Mouse (Mus musculus) liver, embryonic 15.5 days (tissue): Measurements from ENCODE around the gene 4930523C07Rik. TPM values are rescaled to one million over a fixed set of nuclear protein-coding genes. Genes with fewer than 3 reads are reported as not detected.
A peak's percentile ranks its signal among the peaks of the same experiment; 100 is the strongest.

Source experiments
- ATAC-seq: fragments of 200-750 bp; cut with Nextera tagmentation; 2 replicates; pipeline ENCODE4 v1.8.0; 2017; ENCODE audit warnings: moderate number of reproducible peaks, mild to moderate bottlenecking, moderate library complexity; ENCODE audit not compliant: insufficient read depth
- H3K27ac ChIP-seq: fragments of 300-500 bp; sonication (generic); replicated peaks from 2 replicates; pipeline ENCODE4 v1.5.1; 2015; ENCODE audit warnings: mild to moderate bottlenecking, inconsistent platforms
- H3K27me3 ChIP-seq: fragments of 300-500 bp; sonication (generic); 2 replicates; pipeline ENCODE4 v1.6.1; 2015; ENCODE audit warnings: mild to moderate bottlenecking, inconsistent platforms
- H3K36me3 ChIP-seq: fragments of 300-500 bp; sonication (generic); replicated peaks from 2 replicates; pipeline ENCODE4 v1.6.1; 2015; ENCODE audit warnings: moderate library complexity, mild to moderate bottlenecking, inconsistent platforms
- H3K4me1 ChIP-seq: fragments of 300-500 bp; sonication (generic); replicated peaks from 2 replicates; pipeline ENCODE4 v1.6.1; 2015; ENCODE audit warnings: inconsistent platforms
- H3K4me2 ChIP-seq: fragments of 300-500 bp; sonication (generic); 2 replicates; pipeline ENCODE4 v1.6.1; 2015; ENCODE audit warnings: moderate library complexity, mild to moderate bottlenecking, inconsistent platforms
- H3K4me3 ChIP-seq: fragments of 300-500 bp; sonication (generic); replicated peaks from 2 replicates; pipeline ENCODE4 v1.5.1; 2015; ENCODE audit warnings: mild to moderate bottlenecking, inconsistent platforms
- H3K9ac ChIP-seq: fragments of 300-500 bp; sonication (generic); 2 replicates; pipeline ENCODE4 v1.6.1; 2015; ENCODE audit warnings: moderate library complexity, mild to moderate bottlenecking, inconsistent platforms
- H3K9me3 ChIP-seq: fragments of 300-500 bp; sonication (generic); replicated peaks from 2 replicates; pipeline ENCODE4 v1.6.1; 2016; ENCODE audit warnings: inconsistent platforms
- WGBS: fragments of 180-500 bp; shearing (Covaris S2); methylation state at CpG from one replicate; pipeline ENCODE4 v1.1.7; 2015; ENCODE audit warnings: mixed read lengths; ENCODE audit not compliant: insufficient replicate concordance; 5-methylcytosine and 5-hydroxymethylcytosine counted together
- polyA plus RNA-seq: library from polyadenylated mRNA; unstranded; fragments of >200 nt; fragmentation: Nextera tagmentation; extraction: Ambion mirVana; gene quantifications from 2 replicates; pipeline ENCODE4 v1.2.1, GENCODE M21; 2015

The 4930523C07Rik gene
- polyA plus RNA-seq, 1 experiment from 2014 or later = 24.9 TPM

GRCm38 (mm10) chr1:160046786-160047185 is 2.6 kb downstream of the 4930523C07Rik start:
- no peak for ATAC-seq
- peak overlapping the region; percentile 83 for H3K4me2 ChIP-seq
- no peaks in the 10 kb centered on the region for H3K9me3 ChIP-seq
- H3K4me3 ChIP-seq = peak overlapping the region; percentile 67
- H3K4me1 ChIP-seq = peaks cover 82% of the 10 kb centered on the region
- H3K36me3 ChIP-seq = no peaks in the 10 kb centered on the region; the same call in 1 of the 2 replicates
- no peaks in the 10 kb centered on the region for H3K27me3 ChIP-seq
- H3K9ac ChIP-seq = peak overlapping the region; percentile 25; the same call in 1 of the 2 replicates
- WGBS = 68% methylated on average over 4 of the region's 4 CpGs
- H3K27ac ChIP-seq = 0 out of 2 replicates have a peak overlapping the region, but pooled peaks have one; percentile 7

- H3K4me1 ChIP-seq = peaks cover 85% of the 10 kb centered on the region
- no peak overlapping the region for H3K9ac ChIP-seq
- no peak overlapping the region for H3K4me3 ChIP-seq
- no peak for ATAC-seq
- H3K27me3 ChIP-seq = no peaks in the 10 kb centered on the region
- H3K9me3 ChIP-seq = no peaks in the 10 kb centered on the region
- no peaks in the 10 kb centered on the region; the same call in 1 of the 2 replicates for H3K36me3 ChIP-seq
- H3K27ac ChIP-seq = peak overlapping the region; percentile 31; the same call in 1 of the 2 replicates
- peak overlapping the region; percentile 83 for H3K4me2 ChIP-seq
- 70% methylated on average over 7 of the region's 7 CpGs for WGBS
These were observed 3.3 kb downstream of the 4930523C07Rik start for GRCm38 (mm10) chr1:160047481-160047931.

GRCm38 (mm10) chr1:160049131-160049880 is 5.1 kb downstream of the 4930523C07Rik start:
- peaks cover 87% of the 10 kb centered on the region for H3K4me1 ChIP-seq
- no peak overlapping the region; the same call in 1 of the 2 replicates for H3K9ac ChIP-seq
- H3K4me2 ChIP-seq = peak overlapping the region; percentile 55
- 0 out of 2 replicates have a peak overlapping the region, but pooled peaks have one; percentile 17 for H3K4me3 ChIP-seq
- WGBS = 41% methylated on average over 5 of the region's 5 CpGs
- H3K9me3 ChIP-seq = no peaks in the 10 kb centered on the region
- H3K36me3 ChIP-seq = no peaks in the 10 kb centered on the region; the same call in 1 of the 2 replicates
- peak; percentile 23; the same call in 1 of the 2 replicates for ATAC-seq
- peak overlapping the region; percentile 66 for H3K27ac ChIP-seq
- H3K27me3 ChIP-seq = no peaks in the 10 kb centered on the region

GRCm38 (mm10) chr1:160050898-160051297 is 6.7 kb downstream of the 4930523C07Rik start:
- H3K4me1 ChIP-seq = peaks cover 85% of the 10 kb centered on the region
- 81% methylated on average over 6 of the region's 6 CpGs for WGBS
- no peak overlapping the region for H3K9ac ChIP-seq
- H3K27ac ChIP-seq = 0 out of 2 replicates have a peak overlapping the region, but pooled peaks have one; percentile 25
- no peaks in the 10 kb centered on the region; the same call in 1 of the 2 replicates for H3K36me3 ChIP-seq
- no peaks in the 10 kb centered on the region for H3K9me3 ChIP-seq
- no peak overlapping the region for H3K4me3 ChIP-seq
- no peaks in the 10 kb centered on the region for H3K27me3 ChIP-seq
- ATAC-seq = no peak
- H3K4me2 ChIP-seq = no peak overlapping the region

GRCm38 (mm10) chr1:160052556-160053315 is 8.6 kb downstream of the 4930523C07Rik start:
- peak; percentile 22; the same call in 1 of the 2 replicates for ATAC-seq
- Histone ChIP-seq H3K4me3 (no peak overlapping the region), H3K4me2 (no peak overlapping the region; the same call in 1 of the 2 replicates), H3K4me1 (peaks cover 81% of the 10 kb centered on the region), H3K27ac (peak overlapping the region; percentile 53; the same call in 1 of the 2 replicates), H3K9ac (no peak overlapping the region), H3K9me3 (no peaks in the 10 kb centered on the region), H3K27me3 (no peaks in the 10 kb centered on the region), H3K36me3 (no peaks in the 10 kb centered on the region; the same call in 1 of the 2 replicates)
- WGBS = 76% methylated on average over 2 of the region's 2 CpGs

GRCm38 (mm10) chr1:160053510-160054305 is 9.5 kb downstream of the 4930523C07Rik start:
- H3K4me1 ChIP-seq = peaks cover 81% of the 10 kb centered on the region
- no peaks in the 10 kb centered on the region for H3K9me3 ChIP-seq
- H3K9ac ChIP-seq = no peak overlapping the region
- H3K36me3 ChIP-seq = no peaks in the 10 kb centered on the region; the same call in 1 of the 2 replicates
- peak; percentile 81 for ATAC-seq
- peak overlapping the region; percentile 24; the same call in 1 of the 2 replicates for H3K27ac ChIP-seq
- no peaks in the 10 kb centered on the region for H3K27me3 ChIP-seq
- H3K4me2 ChIP-seq = peak overlapping the region; percentile 16; the same call in 1 of the 2 replicates
- WGBS = 54% methylated on average over 5 of the region's 5 CpGs
- H3K4me3 ChIP-seq = no peak overlapping the region

GRCm38 (mm10) chr1:160054366-160055078 is 10.3 kb downstream of the 4930523C07Rik start:
- no peak overlapping the region for H3K4me3 ChIP-seq
- H3K4me2 ChIP-seq = no peak overlapping the region
- no peaks in the 10 kb centered on the region; the same call in 1 of the 2 replicates for H3K36me3 ChIP-seq
- H3K9ac ChIP-seq = no peak overlapping the region
- peak overlapping the region; percentile 24; the same call in 1 of the 2 replicates for H3K27ac ChIP-seq
- H3K9me3 ChIP-seq = no peaks in the 10 kb centered on the region
- H3K27me3 ChIP-seq = no peaks in the 10 kb centered on the region
- 30% methylated on average over 5 of the region's 5 CpGs for WGBS
- H3K4me1 ChIP-seq = peaks cover 80% of the 10 kb centered on the region
- no peak for ATAC-seq

- Histone ChIP-seq H3K4me3 (no peak overlapping the region), H3K4me2 (no peak overlapping the region), H3K27ac (no peak overlapping the region), H3K9me3 (no peaks in the 10 kb centered on the region), H3K4me1 (peaks cover 83% of the 10 kb centered on the region), H3K36me3 (no peaks in the 10 kb centered on the region), H3K27me3 (no peaks in the 10 kb centered on the region), H3K9ac (no peak overlapping the region)
- 75% methylated on average over 3 of the region's 3 CpGs for WGBS
- ATAC-seq = no peak
These were observed 13.5 kb downstream of the 4930523C07Rik start for GRCm38 (mm10) chr1:160057657-160058056.

- Histone ChIP-seq H3K27ac (peak overlapping the region; percentile 93), H3K36me3 (no peaks in the 10 kb centered on the region), H3K4me1 (peaks cover 82% of the 10 kb centered on the region), H3K4me2 (peak overlapping the region; percentile 61; the same call in 1 of the 2 replicates), H3K9ac (no peak overlapping the region), H3K4me3 (no peak overlapping the region), H3K27me3 (no peaks in the 10 kb centered on the region), H3K9me3 (no peaks in the 10 kb centered on the region)
- 46% methylated on average over 1 of the region's 1 CpGs for WGBS
- no peak for ATAC-seq
These were observed 15.7 kb downstream of the 4930523C07Rik start for GRCm38 (mm10) chr1:160059908-160060307.

- Histone ChIP-seq H3K36me3 (no peaks in the 10 kb centered on the region), H3K4me2 (peak overlapping the region; percentile 61), H3K27ac (peak overlapping the region; percentile 93), H3K9ac (peak overlapping the region; percentile 31; the same call in 1 of the 2 replicates), H3K27me3 (no peaks in the 10 kb centered on the region), H3K4me1 (peaks cover 82% of the 10 kb centered on the region), H3K9me3 (no peaks in the 10 kb centered on the region), H3K4me3 (no peak overlapping the region)
- WGBS = 62% methylated on average over 6 of the region's 6 CpGs
- no peak for ATAC-seq
These were observed 16.4 kb downstream of the 4930523C07Rik start for GRCm38 (mm10) chr1:160060542-160060941.
